Mouse (Mus musculus): ENCODE measurements around the gene Rcn2.
"Not testable (repeated sequence)": the region's sequence is repeated elsewhere in the genome, so short reads cannot be mapped to it uniquely, and the experiment has no call there.

Gene Rcn2

GRCm38 (mm10) chr9:56041372-56042180 lies at the start of gene Rcn2:
Gene Rcn2 (plus strand): TSS chr9:56041845.
- DNase-seq (ENCODE audit: low read depth, low spot score): peak; percentile 95

- not testable (repeated sequence) for DNase-seq (ENCODE audit: low read depth, low spot score)
Observed at GRCm38 (mm10) chr9:56004679-56005078, 37.0 kb upstream of the Rcn2 start.

GRCm38 (mm10) chr9:56010450-56010849 lies 31.2 kb upstream of the Rcn2 start, which contains the start of gene 4930563M21Rik:
Gene 4930563M21Rik (minus strand): TSS chr9:56010550.
- DNase-seq (ENCODE audit: low read depth, low spot score): no peak

GRCm38 (mm10) chr9:56024772-56025171 lies 16.9 kb upstream of the Rcn2 start:
- DNase-seq (ENCODE audit: low read depth, low spot score): peak; percentile 60

- peak; percentile 48 for DNase-seq (ENCODE audit: low read depth, low spot score)
Observed at GRCm38 (mm10) chr9:56027292-56027691, 14.4 kb upstream of the Rcn2 start.

GRCm38 (mm10) chr9:56032219-56032618 lies 9.4 kb upstream of the Rcn2 start:
- peak; percentile 83 for DNase-seq (ENCODE audit: low read depth, low spot score)

- peak; percentile 75 for DNase-seq (ENCODE audit: low read depth, low spot score)
Observed at GRCm38 (mm10) chr9:56042181-56042621, 556 bp downstream of the Rcn2 start.

GRCm38 (mm10) chr9:56053796-56054195 lies 12.2 kb downstream of the Rcn2 start:
- DNase-seq (ENCODE audit: low read depth, low spot score): peak; percentile 6

- no peak for DNase-seq (ENCODE audit: low read depth, low spot score)
Observed at GRCm38 (mm10) chr9:56056147-56056546, 14.5 kb downstream of the Rcn2 start.

- no peak for DNase-seq (ENCODE audit: low read depth, low spot score)
Observed at GRCm38 (mm10) chr9:56062336-56062735, 20.7 kb downstream of the Rcn2 start.

- no peak for DNase-seq (ENCODE audit: low read depth, low spot score)
Observed at GRCm38 (mm10) chr9:56065011-56065410, 23.4 kb downstream of the Rcn2 start.

- DNase-seq (ENCODE audit: low read depth, low spot score): no peak
Observed at GRCm38 (mm10) chr9:56067964-56068363, 26.3 kb downstream of the Rcn2 start.

- no peak for DNase-seq (ENCODE audit: low read depth, low spot score)
Observed at GRCm38 (mm10) chr9:56068630-56069029, 27.0 kb downstream of the Rcn2 start.

- peak; percentile 31 for DNase-seq (ENCODE audit: low read depth, low spot score)
Observed at GRCm38 (mm10) chr9:56072861-56073260, 31.2 kb downstream of the Rcn2 start.

- DNase-seq (ENCODE audit: low read depth, low spot score): peak; percentile 89
Observed at GRCm38 (mm10) chr9:56074863-56075262, 33.2 kb downstream of the Rcn2 start.

GRCm38 (mm10) chr9:56075264-56075663 lies 33.6 kb downstream of the Rcn2 start:
- peak; percentile 99 for DNase-seq (ENCODE audit: low read depth, low spot score)

- DNase-seq (ENCODE audit: low read depth, low spot score): no peak
Observed at GRCm38 (mm10) chr9:56075901-56076620, 34.4 kb downstream of the Rcn2 start.

- DNase-seq (ENCODE audit: low read depth, low spot score): no peak
Observed at GRCm38 (mm10) chr9:56079587-56079986, 37.9 kb downstream of the Rcn2 start.

GRCm38 (mm10) chr9:56086524-56086923 lies 44.9 kb downstream of the Rcn2 start:
- DNase-seq (ENCODE audit: low read depth, low spot score): no peak

- peak; percentile 81 for DNase-seq (ENCODE audit: low read depth, low spot score)
Observed at GRCm38 (mm10) chr9:56089778-56090520, 48.3 kb downstream of the Rcn2 start, which contains the start of gene Pstpip1. Gene Pstpip1 (plus strand): TSS chr9:56089962.

GRCm38 (mm10) chr9:56090546-56091225 lies 49.0 kb downstream of the Rcn2 start:
- DNase-seq (ENCODE audit: low read depth, low spot score): no peak
